Mouse (Mus musculus): ENCODE measurements around the gene Sohlh1. TPM values are rescaled to one million over a fixed set of nuclear protein-coding genes. Genes with fewer than 3 reads are reported as not detected.

Gene Sohlh1
- polyA plus RNA-seq, 1 experiment from 2014 or later = not detected

DNA sequence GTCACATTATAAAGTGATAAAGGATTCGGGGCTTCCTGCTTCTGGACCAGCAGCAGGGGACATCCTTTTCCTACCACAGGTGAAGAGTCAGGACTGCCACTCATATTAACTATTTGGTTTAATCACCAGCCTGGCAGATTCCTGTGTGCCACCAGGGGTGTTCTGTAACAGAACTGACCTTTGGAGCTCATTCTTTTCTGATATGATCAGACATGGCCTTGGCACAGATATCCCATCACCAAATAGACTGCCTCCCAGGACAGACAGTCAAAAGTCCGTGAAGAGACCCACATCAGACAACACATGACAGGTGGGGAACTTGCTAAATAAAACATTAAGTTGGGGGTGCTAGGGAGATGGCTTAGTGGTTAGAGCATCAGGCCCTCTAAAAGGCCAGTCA is 35.3 kb downstream of the Sohlh1 start:
- Histone ChIP-seq H3K4me3 (ENCODE audit: inconsistent target) (no peak overlapping the region), H3K79me2 (ENCODE audit: inconsistent target) (no peaks in the 10 kb centered on the region), H3K36me3 (ENCODE audit: inconsistent target) (no peaks in the 10 kb centered on the region), H3K27ac (no peak overlapping the region)
- WGBS (ENCODE audit: missing documents) = 70% methylated on average over 2 of the region's 2 CpGs

DNA sequence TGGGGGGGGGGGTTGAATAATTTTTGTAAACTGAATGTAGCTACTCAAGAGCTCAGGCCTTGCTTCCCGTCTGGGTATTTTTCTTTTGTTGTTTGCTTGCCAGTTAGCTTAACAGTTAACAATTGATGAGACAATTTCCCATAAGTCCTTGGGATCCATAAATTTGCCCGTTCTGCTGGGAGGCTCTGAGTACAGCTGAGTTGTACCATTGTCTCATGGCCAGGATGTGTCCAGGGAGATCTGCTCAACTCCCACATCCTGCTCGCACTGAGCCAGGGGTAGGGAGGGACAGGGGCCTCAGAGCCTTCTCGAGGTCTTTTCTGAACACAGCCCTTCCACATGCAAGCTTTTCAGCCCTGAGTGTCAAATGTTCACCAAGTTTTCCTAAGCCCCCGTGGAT is 49.0 kb downstream of the Sohlh1 start:
- WGBS (ENCODE audit: missing documents) = 57% methylated on average over 5 of the region's 5 CpGs
- Histone ChIP-seq H3K79me2 (ENCODE audit: inconsistent target) (no peaks in the 10 kb centered on the region), H3K4me3 (ENCODE audit: inconsistent target) (no peak overlapping the region), H3K36me3 (ENCODE audit: inconsistent target) (no peaks in the 10 kb centered on the region), H3K27ac (no peak overlapping the region)

DNA sequence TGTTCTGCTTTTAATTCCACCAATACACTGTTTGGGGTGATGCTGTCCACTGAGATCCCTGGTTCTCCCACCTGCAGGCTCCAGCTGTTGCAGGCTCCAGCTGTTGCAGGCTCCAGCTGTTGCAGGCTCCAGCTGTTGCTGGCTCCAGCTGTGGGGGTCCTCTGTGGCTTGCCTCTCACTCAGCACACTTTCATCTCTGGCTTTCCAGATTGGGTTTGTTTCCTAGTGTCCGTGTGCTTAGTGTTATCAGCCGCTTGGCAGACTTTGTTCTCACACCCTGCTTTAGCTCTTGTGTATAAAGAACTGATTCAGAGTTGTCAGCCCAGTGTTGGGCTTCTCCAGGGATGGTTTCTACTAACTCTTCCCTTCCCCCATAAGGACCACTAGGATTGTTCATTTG is 49.4 kb downstream of the Sohlh1 start:
- H3K79me2 ChIP-seq (ENCODE audit: inconsistent target) = no peaks in the 10 kb centered on the region
- H3K4me3 ChIP-seq (ENCODE audit: inconsistent target) = no peak overlapping the region
- H3K27ac ChIP-seq = no peak overlapping the region
- WGBS (ENCODE audit: missing documents) = 71% methylated on average over 2 of the region's 2 CpGs
- H3K36me3 ChIP-seq (ENCODE audit: inconsistent target) = no peaks in the 10 kb centered on the region

Other genes with a start within 250 kb of the Sohlh1 start
- 48.4 to 64.3 TPM (median 52.1 TPM) in 3 replicates for gene Rabl6, start 238.7 kb downstream of the Sohlh1 start, polyA plus RNA-seq (2018)
- not detected in 3 replicates for gene Ccdc183, start 229.6 kb downstream of the Sohlh1 start, polyA plus RNA-seq (2018)
- gene Tmem141, start 225.2 kb downstream of the Sohlh1 start, polyA plus RNA-seq (2018) = 22.2 to 28.7 TPM (median 23.3 TPM) in 3 replicates
- 12.7 to 19.5 TPM (median 16.6 TPM) in 3 replicates for gene Fcna, start 219.2 kb downstream of the Sohlh1 start, polyA plus RNA-seq (2018)
- not detected in 3 replicates for gene Lcn8, start 194.1 kb downstream of the Sohlh1 start, polyA plus RNA-seq (2018)
- not detected in 3 replicates for gene Lcn5, start 189.3 kb downstream of the Sohlh1 start, polyA plus RNA-seq (2018)
- not detected in 3 replicates for gene Lcn6, start 170.5 kb downstream of the Sohlh1 start, polyA plus RNA-seq (2018)
- not detected in 3 replicates for gene Lcn10, start 164.5 kb downstream of the Sohlh1 start, polyA plus RNA-seq (2018)
- not detected in 3 replicates for gene Obp2a, start 147.2 kb downstream of the Sohlh1 start, polyA plus RNA-seq (2018)
- 8.6 to 19.6 TPM (median 15.7 TPM) in 3 replicates for gene Bmyc, start 140.5 kb downstream of the Sohlh1 start, polyA plus RNA-seq (2018)
- not detected in 3 replicates for gene Obp2b, start 110.2 kb downstream of the Sohlh1 start, polyA plus RNA-seq (2018)
- not detected in 3 replicates for gene Lcn3, start 81.7 kb downstream of the Sohlh1 start, polyA plus RNA-seq (2018)
- gene Lcn11, start 70.2 kb downstream of the Sohlh1 start, polyA plus RNA-seq (2018) = not detected in 3 replicates
- gene Gm13539, start 65.0 kb downstream of the Sohlh1 start, polyA plus RNA-seq (2018) = not detected in 3 replicates
- gene Glt6d1, start 31.4 kb downstream of the Sohlh1 start, polyA plus RNA-seq (2018) = not detected in 3 replicates
- gene Lcn9, start 24.1 kb downstream of the Sohlh1 start, polyA plus RNA-seq (2018) = not detected in 3 replicates
- not detected in 3 replicates for gene Kcnt1, start 16.5 kb upstream of the Sohlh1 start, polyA plus RNA-seq (2018)
- 4.0 to 19.1 TPM (median 6.9 TPM) in 3 replicates for gene Camsap1, start 136.0 kb upstream of the Sohlh1 start, polyA plus RNA-seq (2018)
- 16.6 to 30.2 TPM (median 21.0 TPM) in 3 replicates for gene Ubac1, start 174.5 kb upstream of the Sohlh1 start, polyA plus RNA-seq (2018)

Measured in macrophage (primary cell).